Mouse (Mus musculus) left cerebral cortex, postnatal 25 days (tissue): ENCODE results near the gene Snx1. TPM values are rescaled to one million over a fixed set of nuclear protein-coding genes. Genes with fewer than 3 reads are reported as not detected.

Source experiments
- DNase-seq, 2 experiments: peaks; one replicate each; pipeline ENCODE4 v3.0.0; 2022; ENCODE audit warnings: low spot score in 2 of 2, mixed read lengths in 1 of 2
- intact Hi-C: fragments of 180-260 bp; cut with DNase I; formaldehyde crosslinking; loops from one replicate; pipeline ENCODE4 v1.15.1; 2025
- total RNA-seq, 2 experiments: library from RNA; stranded (reverse); gene quantifications; 2 replicates each; pipeline ENCODE4 v1.2.3; 2021

Gene Snx1
- total RNA-seq, 2 experiments from 2014 or later: 68.4 to 72.9 TPM

GRCm38 (mm10) chr9:66061656-66062055 is 64.7 kb downstream of the Snx1 start:
- DNase-seq: no peak
- intact Hi-C loops: loop anchor here (2.0 kb wide), 1 partner anchor 65 kb away; the partner anchor contains the start of genes Ciao2a and Snx1

DNA sequence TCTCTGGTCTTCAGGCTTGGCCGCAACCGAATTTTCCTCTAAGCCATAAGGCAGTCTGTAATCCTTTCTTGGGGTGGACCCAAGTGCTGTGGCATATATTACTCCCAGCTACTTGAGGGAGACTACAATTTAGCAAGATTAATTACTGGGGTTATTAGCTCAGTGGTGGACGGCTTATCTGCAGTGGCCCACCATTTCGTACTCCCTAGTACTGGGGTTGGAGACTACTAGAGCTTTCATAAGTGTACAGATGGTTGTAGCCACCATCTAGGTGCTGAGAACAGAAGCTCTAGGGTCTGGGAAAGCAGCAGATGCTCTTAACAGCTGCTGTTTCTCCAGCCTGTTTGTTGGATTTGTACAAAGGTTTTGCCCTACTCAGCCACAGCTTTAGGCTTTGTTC is 65.4 kb downstream of the Snx1 start:
- DNase-seq: no peak
- intact Hi-C loops: loop anchor here (2.0 kb wide), 1 partner anchor 66 kb away; the partner anchor contains the start of genes Ciao2a and Snx1

- intact Hi-C loops: loop anchor here (2.0 kb wide), 1 partner anchor 67 kb away; the partner anchor contains the start of genes Ciao2a and Snx1
- DNase-seq: no peak
These were observed 66.1 kb downstream of the Snx1 start for GRCm38 (mm10) chr9:66060308-66060647.

- DNase-seq: peak; percentile 99
- intact Hi-C loops: loop anchor here (2.0 kb wide), 1 partner anchor 67 kb away; the partner anchor contains the start of genes Ciao2a and Snx1
These were observed 66.6 kb downstream of the Snx1 start, which contains the start of gene Ppib for GRCm38 (mm10) chr9:66059583-66060307. Gene Ppib (plus strand): TSS chr9:66060222.

- intact Hi-C loops: no loop called here
- DNase-seq: no peak
These were observed 72.8 kb downstream of the Snx1 start for GRCm38 (mm10) chr9:66053620-66054019.

DNA sequence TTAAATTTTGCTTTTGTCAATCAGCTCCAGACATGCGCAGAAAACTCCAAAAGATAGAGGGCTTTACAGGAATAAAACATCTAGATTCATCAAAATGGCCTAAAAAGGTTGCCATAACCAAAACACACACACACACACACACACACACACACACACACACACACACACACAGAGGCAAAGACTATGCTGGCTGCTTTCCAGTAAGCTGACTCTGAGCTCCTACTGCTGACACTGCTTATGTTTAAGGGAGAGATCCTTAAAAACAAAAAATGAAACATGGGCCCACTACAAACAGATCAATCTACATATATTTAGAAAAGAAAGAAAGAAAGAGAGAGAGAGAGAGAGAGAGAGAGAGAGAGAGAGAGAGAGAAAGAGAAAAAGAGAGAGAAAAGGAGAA is 73.7 kb downstream of the Snx1 start:
- intact Hi-C loops: no loop called here
- no peak for DNase-seq

GRCm38 (mm10) chr9:66051493-66051892 is 74.9 kb downstream of the Snx1 start:
- intact Hi-C loops: no loop called here
- no peak for DNase-seq

DNA sequence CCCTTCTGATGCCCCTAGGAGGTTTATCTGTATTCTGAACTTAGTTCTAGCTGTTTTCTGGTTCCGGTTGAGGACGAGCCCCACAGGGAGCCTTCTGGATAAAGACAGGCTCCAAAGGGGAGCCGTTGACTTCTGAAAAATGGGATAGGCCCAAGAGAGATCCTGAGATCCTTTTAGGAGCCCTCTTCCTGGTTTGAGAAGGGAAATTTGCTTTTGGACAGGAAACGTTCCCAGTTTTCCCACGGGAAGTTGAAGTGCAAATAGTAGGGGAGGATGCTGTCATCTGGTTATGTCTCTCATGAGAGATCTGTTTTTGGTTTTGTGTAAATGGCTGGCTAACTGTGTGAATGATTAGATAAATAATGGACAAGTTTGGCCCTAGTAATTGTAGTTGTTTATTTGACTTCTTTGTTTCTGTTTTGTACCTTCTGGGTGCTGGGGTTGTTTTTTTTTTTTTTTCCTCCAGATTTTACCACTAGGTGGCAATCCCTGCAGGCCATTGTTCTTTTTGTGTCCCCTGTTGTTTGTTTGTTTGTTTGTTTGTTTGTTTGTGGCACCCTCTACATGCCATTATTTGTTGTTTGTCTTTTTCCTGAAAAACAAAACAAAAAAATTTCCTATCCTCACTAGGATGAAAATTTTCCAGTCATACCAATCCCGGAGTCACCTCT is 76.3 kb downstream of the Snx1 start:
- DNase-seq: no peak
- intact Hi-C loops: no loop called here

DNA sequence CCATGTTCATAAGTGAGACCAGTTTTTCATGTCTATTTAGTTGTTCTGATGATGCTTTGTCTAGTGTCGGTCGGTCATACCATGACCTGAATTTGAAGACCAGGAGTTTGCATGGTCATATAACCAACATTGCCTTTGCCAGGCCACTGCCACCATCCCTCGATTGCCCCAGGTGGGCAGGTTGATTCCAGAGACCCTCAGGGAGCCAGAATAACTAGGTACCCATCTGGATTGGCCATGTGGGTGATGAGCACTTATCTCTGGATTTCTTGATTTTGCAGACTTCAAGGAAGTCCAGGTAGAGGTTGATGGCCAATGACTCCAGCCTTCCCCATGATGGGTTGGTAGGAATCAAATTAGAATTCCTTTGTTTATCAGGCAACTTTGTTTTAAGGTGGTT is 83.1 kb downstream of the Snx1 start:
- intact Hi-C loops: no loop called here
- DNase-seq: no peak

DNA sequence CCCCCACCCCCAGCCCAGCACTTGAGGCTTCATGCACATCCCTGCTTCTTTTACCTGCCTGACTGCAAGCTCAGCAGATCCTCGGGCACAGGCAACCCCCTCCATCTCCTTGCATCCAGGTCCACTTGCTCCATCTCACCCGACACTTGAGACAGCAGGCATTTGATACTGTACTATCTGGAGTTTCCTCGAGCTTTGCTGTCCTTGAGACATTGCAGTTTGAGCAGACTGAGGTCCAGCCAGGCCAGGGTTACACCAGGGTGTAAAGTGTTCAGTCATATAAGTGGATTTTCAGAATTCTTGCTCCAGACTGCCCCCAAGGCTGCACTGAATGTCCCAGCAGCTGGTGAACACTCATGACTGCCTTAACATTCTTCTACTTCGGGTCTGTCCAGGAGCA is 84.1 kb downstream of the Snx1 start:
- DNase-seq: no peak
- intact Hi-C loops: no loop called here

GRCm38 (mm10) chr9:66040801-66041200 is 85.6 kb downstream of the Snx1 start:
- DNase-seq: peak; percentile 47 to 81
- intact Hi-C loops: no loop called here

DNA sequence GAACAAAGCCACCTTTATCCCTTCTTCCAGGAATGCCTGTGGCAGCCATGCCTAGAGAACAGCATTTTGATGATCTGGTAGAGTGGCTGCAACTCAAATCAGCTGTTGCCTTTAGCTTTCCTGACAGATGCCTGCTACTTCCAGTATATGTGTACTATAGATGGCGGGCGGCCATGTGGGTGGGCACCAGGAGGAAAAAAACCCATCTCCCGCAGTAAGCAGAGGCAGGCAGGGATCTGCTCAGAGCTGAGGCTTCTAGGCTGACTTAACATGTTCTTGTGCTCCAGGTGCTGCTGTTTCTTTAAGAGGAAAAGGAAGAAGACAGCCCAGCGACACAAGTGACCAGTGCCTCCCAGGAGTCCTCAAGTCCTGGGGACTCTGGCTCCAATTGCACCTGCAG is 87.1 kb downstream of the Snx1 start:
- peak in 1 of 2 experiments; percentile 84 for DNase-seq
- intact Hi-C loops: no loop called here

- intact Hi-C loops: no loop called here
- no peak for DNase-seq
These were observed 87.8 kb downstream of the Snx1 start for GRCm38 (mm10) chr9:66038581-66038980.

Other genes starting within 250 kb of the Snx1 start
- gene Pclaf, start 236.3 kb downstream of the Snx1 start, total RNA-seq: under 1 TPM; 0.53 to 0.55 TPM
- 10 to 100 TPM; 35.4 to 37.2 TPM for gene Trip4, start 217.8 kb downstream of the Snx1 start, total RNA-seq
- gene Csnk1g1, start 217.7 kb downstream of the Snx1 start, total RNA-seq: 10 to 100 TPM; 43.4 to 45.0 TPM
- 100 to 1,000 TPM; 182 to 184 TPM for gene Ppib, start 66.4 kb downstream of the Snx1 start, total RNA-seq
- 1 to 10 TPM; 3.2 to 3.3 TPM for gene Snx22, start 56.9 kb downstream of the Snx1 start, total RNA-seq
- 10 to 100 TPM; 31.2 to 32.1 TPM for gene Ciao2a, start within 50 bp of the Snx1 start, total RNA-seq
- 1 to 10 TPM; 2.8 to 3.1 TPM for gene Dapk2, start 31.6 kb upstream of the Snx1 start, total RNA-seq
- 100 to 1,000 TPM; 112 to 119 TPM for gene Herc1, start 223.9 kb upstream of the Snx1 start, total RNA-seq